16 mouse cellular contexts compared by ENCODE assay signal in the genomic region with DNA sequence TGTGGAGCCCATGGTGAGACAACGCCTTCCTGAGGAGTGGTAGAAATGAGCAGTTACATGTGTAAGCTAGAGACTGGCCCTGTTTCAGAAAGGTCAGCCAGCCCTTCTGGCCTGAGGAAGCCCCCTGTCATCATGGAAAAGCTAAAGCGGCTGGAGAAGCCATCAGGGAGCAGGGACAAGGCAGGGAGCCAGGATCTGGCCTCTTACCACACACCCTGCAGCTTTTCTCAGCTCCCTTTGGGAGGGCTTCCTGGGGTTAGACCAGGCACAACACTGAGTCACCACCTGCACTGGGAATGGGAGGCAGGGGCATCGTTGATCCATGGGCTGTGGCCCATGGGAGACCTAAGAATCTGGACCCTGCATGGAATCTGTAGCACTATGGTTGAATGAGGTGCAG. TPM values are rescaled to one million over a fixed set of nuclear protein-coding genes. Genes with fewer than 3 reads are reported as not detected.
DNase-seq lines count a peak whose midpoint lies in the region; ATAC-seq lines count a peak whose summit lies in the region.
"Had no signal": no experiment of that assay in that cellular context is flagged by ENCODE, and none has a peak within 500 bp of the region (broad histone marks: within the 10 kb centered on the region; RNA-seq: fewer than 3 reads in every experiment).

No protein-coding gene starts in this region.

- no peak overlapping the region for H3K27ac ChIP-seq in embryonic facial prominence, embryonic 14.5 days (replicated peaks; ENCODE audit: low read depth, low read length)
- no peak overlapping the region for H3K27ac ChIP-seq in embryonic facial prominence, embryonic 10.5 days (replicated peaks)
- H3K27ac ChIP-seq in midbrain, embryonic 11.5 days (ENCODE audit: low read depth, low read length) = no peak overlapping the region
- no peak overlapping the region for H3K27ac ChIP-seq in midbrain, embryonic 14.5 days (replicated peaks; ENCODE audit: low read depth, low read length)
- H3K27ac ChIP-seq: heart, embryonic 13.5 days; midbrain, embryonic 15.5 days had no signal

- H3K4me3 ChIP-seq in embryonic facial prominence, embryonic 14.5 days (ENCODE audit: low read depth, low read length) = no peak overlapping the region
- no peak overlapping the region for H3K4me3 ChIP-seq in embryonic facial prominence, embryonic 10.5 days
- H3K4me3 ChIP-seq in midbrain, embryonic 11.5 days (ENCODE audit: low read depth, low read length) = no peak overlapping the region
- H3K4me3 ChIP-seq in midbrain, embryonic 14.5 days (replicated peaks; ENCODE audit: low read depth, low read length) = no peak overlapping the region
- H3K4me3 ChIP-seq: heart, embryonic 13.5 days; midbrain, embryonic 15.5 days had no signal

- no peaks in the 10 kb centered on the region for H3K27me3 ChIP-seq in embryonic facial prominence, embryonic 14.5 days (replicated peaks; ENCODE audit: control insufficient read depth, insufficient read depth, low read length)
- no peaks in the 10 kb centered on the region for H3K27me3 ChIP-seq in embryonic facial prominence, embryonic 10.5 days (replicated peaks; ENCODE audit: low read depth, poor library complexity, severe bottlenecking)
- H3K27me3 ChIP-seq in midbrain, embryonic 11.5 days (ENCODE audit: control insufficient read depth, insufficient read depth, low read length) = no peaks in the 10 kb centered on the region
- H3K27me3 ChIP-seq in midbrain, embryonic 14.5 days (ENCODE audit: control insufficient read depth, insufficient read depth, low read length) = no peaks in the 10 kb centered on the region
- H3K27me3 ChIP-seq: heart, embryonic 13.5 days; midbrain, embryonic 15.5 days had no signal

- no peaks in the 10 kb centered on the region for H3K9me3 ChIP-seq in embryonic facial prominence, embryonic 14.5 days (ENCODE audit: control insufficient read depth, low read length)
- H3K9me3 ChIP-seq in embryonic facial prominence, embryonic 10.5 days = no peaks in the 10 kb centered on the region
- H3K9me3 ChIP-seq in midbrain, embryonic 11.5 days (ENCODE audit: control insufficient read depth, low read length) = no peaks in the 10 kb centered on the region
- no peaks in the 10 kb centered on the region for H3K9me3 ChIP-seq in midbrain, embryonic 14.5 days (ENCODE audit: control insufficient read depth, low read length)
- H3K9me3 ChIP-seq: heart, embryonic 13.5 days; midbrain, embryonic 15.5 days had no signal

- H3K36me3 ChIP-seq in embryonic facial prominence, embryonic 14.5 days (ENCODE audit: control insufficient read depth, insufficient read depth, low read length) = no peaks in the 10 kb centered on the region
- no peaks in the 10 kb centered on the region for H3K36me3 ChIP-seq in embryonic facial prominence, embryonic 10.5 days (replicated peaks)
- H3K36me3 ChIP-seq in midbrain, embryonic 11.5 days (ENCODE audit: control insufficient read depth, insufficient read depth, low read length) = no peaks in the 10 kb centered on the region
- H3K36me3 ChIP-seq in midbrain, embryonic 14.5 days (ENCODE audit: control insufficient read depth, insufficient read depth, low read length) = no peaks in the 10 kb centered on the region
- H3K36me3 ChIP-seq: heart, embryonic 13.5 days; midbrain, embryonic 15.5 days had no signal

- peak; percentile 5 for DNase-seq in embryonic facial prominence, embryonic 14.5 days (ENCODE audit: low spot score)
- no peak for DNase-seq in embryonic facial prominence, embryonic 10.5 days (ENCODE audit: low spot score)
- DNase-seq in midbrain, embryonic 11.5 days (ENCODE audit: low spot score, missing footprints) = peak; percentile 76
- no peak for DNase-seq in midbrain, embryonic 14.5 days
- DNase-seq in heart, postnatal 4 days = peak; percentile 70
- no peak for DNase-seq in left cerebral cortex, adult 18-20 months (ENCODE audit: low spot score in 2 of 2)
- no peak for DNase-seq in cerebellum, adult 9-11 months
- DNase-seq in frontal cortex, postnatal 36 days (ENCODE audit: low spot score in 2 of 2) = no peak
- DNase-seq: cerebellum, adult 2 months; kidney, adult 2 months; thymus, adult 18-20 months had no signal

- no peak overlapping the region for H3K9ac ChIP-seq in embryonic facial prominence, embryonic 14.5 days (ENCODE audit: low read depth, low read length)
- no peak overlapping the region for H3K9ac ChIP-seq in midbrain, embryonic 11.5 days (ENCODE audit: low read length)
- H3K9ac ChIP-seq in midbrain, embryonic 14.5 days (replicated peaks; ENCODE audit: low read length) = no peak overlapping the region
- H3K9ac ChIP-seq: heart, embryonic 13.5 days; midbrain, embryonic 15.5 days had no signal

- WGBS in embryonic facial prominence, embryonic 14.5 days = 60% methylated on average over 3 of the region's 3 CpGs
- 63% methylated on average over 3 of the region's 3 CpGs for WGBS in embryonic facial prominence, embryonic 10.5 days
- WGBS in midbrain, embryonic 11.5 days = 50% methylated on average over 3 of the region's 3 CpGs
- 57% methylated on average over 3 of the region's 3 CpGs for WGBS in midbrain, embryonic 14.5 days

- H3K4me2 ChIP-seq in embryonic facial prominence, embryonic 14.5 days (ENCODE audit: low read depth, low read length) = no peak overlapping the region
- no peak overlapping the region for H3K4me2 ChIP-seq in midbrain, embryonic 11.5 days
- H3K4me2 ChIP-seq in midbrain, embryonic 14.5 days (ENCODE audit: low read length) = no peak overlapping the region
- H3K4me2 ChIP-seq: heart, embryonic 13.5 days; midbrain, embryonic 15.5 days had no signal

- no peak for ATAC-seq in embryonic facial prominence, embryonic 14.5 days (ENCODE audit: low read depth)
- no peak for ATAC-seq in midbrain, embryonic 11.5 days (ENCODE audit: low FRiP score)
- ATAC-seq in midbrain, embryonic 14.5 days (ENCODE audit: low FRiP score, low TSS enrichment) = no peak
- ATAC-seq: hindbrain, embryonic 16.5 days; midbrain, embryonic 15.5 days had no signal

- H3K4me1 ChIP-seq in embryonic facial prominence, embryonic 14.5 days (ENCODE audit: control insufficient read depth, insufficient read depth, low read length) = no peaks in the 10 kb centered on the region
- H3K4me1 ChIP-seq in embryonic facial prominence, embryonic 10.5 days = peaks cover 17% of the 10 kb centered on the region
- H3K4me1 ChIP-seq in midbrain, embryonic 11.5 days (ENCODE audit: control insufficient read depth, insufficient read depth, low read length) = no peaks in the 10 kb centered on the region
- H3K4me1 ChIP-seq in midbrain, embryonic 14.5 days (ENCODE audit: control insufficient read depth, insufficient read depth, low read length) = 0 out of 2 replicates have a peak, but pooled peaks cover 2% of the 10 kb centered on the region
- H3K4me1 ChIP-seq: midbrain, embryonic 15.5 days had no signal

RNA-seq across cellular contexts. Expression of gene Hrh2, which starts 11.5 kb away (rescaled TPM):
- polyA plus RNA-seq in embryonic facial prominence, embryonic 14.5 days (2014; fragmentation: Nextera tagmentation; extraction: Ambion mirVana) = 0.12 and 0.31 TPM in 2 replicates
- polyA plus RNA-seq in embryonic facial prominence, embryonic 10.5 days (2016; fragmentation: Nextera tagmentation; extraction: Ambion mirVana) = not detected in 2 replicates
- 0.07 TPM in 1 of 2 replicates, not detected in the other for polyA plus RNA-seq in midbrain, embryonic 11.5 days (2014; fragmentation: Nextera tagmentation; extraction: Ambion mirVana)
- 0.63 and 0.78 TPM in 2 replicates for polyA plus RNA-seq in midbrain, embryonic 14.5 days (2014; fragmentation: Nextera tagmentation; extraction: Ambion mirVana)
- total RNA-seq in heart, postnatal 4 days (2021) = under 1 TPM; 0.11 to 0.12 TPM
- 10 to 100 TPM; 15.3 to 15.5 TPM for total RNA-seq in left cerebral cortex, adult 18-20 months (2021)
- polyA plus RNA-seq: limb, embryonic 11.5 days; neural tube, embryonic 11.5 days had no signal

Comparison
In these comparisons a context has a peak if more than half of its experiments do, and no peak if none do; other contexts are left out.
1. DNase-seq: peak in embryonic facial prominence, embryonic 14.5 days (single experiment), midbrain, embryonic 11.5 days (single experiment) and heart, postnatal 4 days (single experiment); none in embryonic facial prominence, embryonic 10.5 days (single experiment), midbrain, embryonic 14.5 days (single experiment), left cerebral cortex, adult 18-20 months (0 of 2), cerebellum, adult 9-11 months (single experiment) and frontal cortex, postnatal 36 days (0 of 2).